Mouse (Mus musculus) heart, postnatal 14 days (tissue): ENCODE measurements at regions not wholly inside any gene's neighbourhood (a gene's known extent, or its start where the extent isn't known, plus 50 kb on each side); places are given as distances from the start of the nearest gene placed in this dataset.

Experiments used
- DNase-seq, 2 experiments: peaks; one replicate each; pipeline ENCODE4 v3.0.0; 2021 to 2022
- intact Hi-C: fragments of 180-260 bp; cut with DNase I; formaldehyde crosslinking; loops from one replicate; pipeline ENCODE4 v1.15.1; 2025

- intact Hi-C loops = no loop called here
- no peak for DNase-seq
Observed at GRCm38 (mm10) chr4:148723208-148723607, 80.1 kb downstream of the Gm572 start.

GRCm38 (mm10) chr4:148723934-148724719 is 80.1 kb upstream of the Casz1 start:
- intact Hi-C loops = no loop called here
- DNase-seq = no peak

GRCm38 (mm10) chr4:148728800-148729199 is 75.4 kb upstream of the Casz1 start:
- DNase-seq = no peak
- intact Hi-C loops = no loop called here

- no peak for DNase-seq
- intact Hi-C loops = no loop called here
Observed at GRCm38 (mm10) chr4:148731586-148731985, 72.6 kb upstream of the Casz1 start.

GRCm38 (mm10) chr4:148734061-148734460 is 70.2 kb upstream of the Casz1 start:
- DNase-seq = no peak
- intact Hi-C loops = no loop called here

GRCm38 (mm10) chr4:148734547-148734946 is 69.7 kb upstream of the Casz1 start:
- no peak for DNase-seq
- intact Hi-C loops = no loop called here

- intact Hi-C loops = no loop called here
- DNase-seq = no peak
Observed at GRCm38 (mm10) chr4:148738601-148739530, 65.4 kb upstream of the Casz1 start.

GRCm38 (mm10) chr4:148742549-148743413 is 61.4 kb upstream of the Casz1 start:
- peak; percentile 83 to 89 for DNase-seq

GRCm38 (mm10) chr4:148743414-148743844 is 60.8 kb upstream of the Casz1 start:
- intact Hi-C loops = loop anchor here (2.0 to 5.0 kb wide), 4 partner anchors 159 to 335 kb away; no protein-coding TSS in a partner anchor
- DNase-seq = no peak

More at GRCm38 (mm10) chr4:148742549-148743413, 61.4 kb upstream of the Casz1 start:
- intact Hi-C loops = loop anchor here (2.0 to 5.0 kb wide), 4 partner anchors 160 to 336 kb away; no protein-coding TSS in a partner anchor

- no peak for DNase-seq
- intact Hi-C loops = loop anchor here (5.0 kb wide), 3 partner anchors 158 to 303 kb away; no protein-coding TSS in a partner anchor
Observed at GRCm38 (mm10) chr4:148744053-148744452, 60.2 kb upstream of the Casz1 start.

GRCm38 (mm10) chr4:148746460-148747314 is 57.5 kb upstream of the Casz1 start:
- DNase-seq = peak in 1 of 2 experiments; percentile 21
- intact Hi-C loops = loop anchor here (2.0 kb wide), 1 partner anchor 58 kb away; the partner anchor contains the start of gene Casz1

GRCm38 (mm10) chr4:148747315-148747644 is 56.9 kb upstream of the Casz1 start:
- DNase-seq = peak; percentile 18 to 38

GRCm38 (mm10) chr4:148750030-148750429 is 54.2 kb upstream of the Casz1 start:
- no peak for DNase-seq
- intact Hi-C loops = no loop called here

More at GRCm38 (mm10) chr4:148747315-148747644, 56.9 kb upstream of the Casz1 start:
- intact Hi-C loops = loop anchor here (2.0 kb wide), 1 partner anchor 58 kb away; the partner anchor contains the start of gene Casz1

- DNase-seq = no peak
- intact Hi-C loops = no loop called here
Observed at GRCm38 (mm10) chr4:148751591-148751990, 52.6 kb upstream of the Casz1 start.

- no peak for DNase-seq
- intact Hi-C loops = no loop called here
Observed at GRCm38 (mm10) chr4:148752360-148753093, 51.7 kb upstream of the Casz1 start.

GRCm38 (mm10) chr4:148753143-148753798 is 51.0 kb upstream of the Casz1 start:
- no peak for DNase-seq

GRCm38 (mm10) chr4:148753849-148754248 is 50.4 kb upstream of the Casz1 start:
- DNase-seq = no peak
- intact Hi-C loops = no loop called here

More at GRCm38 (mm10) chr4:148753143-148753798, 51.0 kb upstream of the Casz1 start:
- intact Hi-C loops = no loop called here
